In the genomic region with DNA sequence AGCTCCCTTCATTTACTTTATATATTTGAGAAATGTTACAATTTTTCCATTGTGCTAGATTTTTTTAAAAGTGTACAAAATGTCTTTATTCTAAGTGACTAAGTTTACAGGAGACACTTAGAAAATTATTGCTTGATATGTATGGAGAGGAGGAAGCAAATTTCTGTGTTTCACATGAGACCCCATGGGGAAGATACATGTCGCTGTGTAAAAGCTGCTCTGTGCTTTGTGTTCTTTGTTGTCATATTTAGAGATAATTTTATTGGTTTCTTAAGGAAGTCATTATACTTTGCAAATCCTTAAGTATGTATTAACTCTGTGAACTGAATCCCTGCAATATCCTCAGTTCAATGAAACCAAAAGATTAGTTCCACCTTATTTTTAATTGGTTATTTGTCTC, we compare ENCODE assay signal across 18 mouse cellular contexts.
"Had no signal": no experiment of that assay in that cellular context is flagged by ENCODE, and none has a peak within 500 bp of the region (broad histone marks: within the 10 kb centered on the region; RNA-seq: fewer than 3 reads in every experiment).

No protein-coding gene starts in this region.

- H3K9ac ChIP-seq: limb, embryonic 13.5 days; liver, embryonic 12.5 days; liver, embryonic 15.5 days; lung, embryonic 15.5 days; neural tube, embryonic 13.5 days had no signal

- H3K4me1 ChIP-seq: limb, embryonic 10.5 days; limb, embryonic 13.5 days; liver, embryonic 12.5 days; liver, embryonic 15.5 days; lung, embryonic 15.5 days; megakaryocyte, embryonic 14.5 days had no signal

- H3K36me3 ChIP-seq: limb, embryonic 10.5 days; limb, embryonic 13.5 days; liver, embryonic 12.5 days; liver, embryonic 15.5 days; lung, embryonic 15.5 days; neural tube, embryonic 13.5 days had no signal

- H3K4me3 ChIP-seq: layer of hippocampus, adult 2 months; limb, embryonic 10.5 days; limb, embryonic 13.5 days; liver, embryonic 12.5 days; liver, embryonic 15.5 days; lung, embryonic 15.5 days; megakaryocyte, embryonic 14.5 days; neural tube, embryonic 13.5 days had no signal

- H3K9me3 ChIP-seq: limb, embryonic 10.5 days; limb, embryonic 13.5 days; liver, embryonic 12.5 days; liver, embryonic 15.5 days; lung, embryonic 15.5 days; megakaryocyte, embryonic 14.5 days; neural tube, embryonic 13.5 days had no signal

- H3K27me3 ChIP-seq: limb, embryonic 13.5 days; liver, embryonic 12.5 days; liver, embryonic 15.5 days; lung, embryonic 15.5 days; megakaryocyte, embryonic 14.5 days; neural tube, embryonic 13.5 days had no signal

- H3K4me2 ChIP-seq: limb, embryonic 13.5 days; liver, embryonic 12.5 days; liver, embryonic 15.5 days; lung, embryonic 15.5 days; neural tube, embryonic 13.5 days had no signal

- H3K27ac ChIP-seq: kidney, postnatal 0 days; layer of hippocampus, adult 2 months; limb, embryonic 10.5 days; limb, embryonic 13.5 days; liver, embryonic 12.5 days; liver, embryonic 15.5 days; lung, embryonic 15.5 days; neural tube, embryonic 13.5 days had no signal

- DNase-seq: kidney, adult 2 months; kidney, postnatal 25 days; layer of hippocampus, adult 9-11 months; liver; lung, adult 18-20 months; lung, postnatal 10 days; lung, postnatal 36 days; thymus, adult 18-20 months; thymus, postnatal 36 days had no signal

- ATAC-seq: liver, embryonic 12.5 days had no signal
